Mouse (Mus musculus) lung, adult 2 months (tissue): ENCODE results near the gene Rnf126. TPM values are rescaled to one million over a fixed set of nuclear protein-coding genes. Genes with fewer than 3 reads are reported as not detected.

Source experiments
- DNase-seq: peaks from one replicate; pipeline ENCODE4 v3.0.0; 2022
- H3K4me1 ChIP-seq: fragments of 200-500 bp; 2 replicates; pipeline ENCODE4 v1.6.1; 2011; ENCODE audit warnings: low read length; ENCODE audit not compliant: control insufficient read depth, insufficient read depth
- H3K4me3 ChIP-seq: fragments of 200-500 bp; replicated peaks from 2 replicates; pipeline ENCODE3; 2011; ENCODE audit warnings: low read depth, mild to moderate bottlenecking, control low read depth, low read length; ENCODE audit errors: extremely low read depth
- CTCF ChIP-seq: fragments of 200-500 bp; IDR thresholded peaks from 2 replicates; pipeline ENCODE4 v1.5.1; 2011; ENCODE audit warnings: mild to moderate bottlenecking, low read length, control low read depth; ENCODE audit not compliant: insufficient read depth
- POLR2A ChIP-seq: fragments of 200-500 bp; IDR thresholded peaks from 2 replicates; pipeline ENCODE4 v1.6.1; 2011; ENCODE audit warnings: low read depth, mild to moderate bottlenecking, control low read depth, low read length, borderline replicate concordance; ENCODE audit errors: extremely low read depth
- WGBS: fragments of 180-500 bp; shearing (Covaris S2); methylation state at CpG from one replicate; pipeline ENCODE4 v1.1.7; 2018; 5-methylcytosine and 5-hydroxymethylcytosine counted together
- polyA plus RNA-seq: library from polyadenylated mRNA; depleted of rRNA; stranded (reverse); fragments of >200 nt; gene quantifications from 2 replicates; pipeline ENCODE4 v1.2.3, GENCODE M21; 2012; rRNA removed

Rnf126 gene
- 103 and 134 TPM in 2 replicates for polyA plus RNA-seq

GRCm38 (mm10) chr10:79766508-79767325, at the start of gene Rnf126:
Rnf126 (minus strand) TSS chr10:79766952.
- peak within 1 kb of the TSS; percentile 94 for H3K4me3 ChIP-seq
- peaks cover 8% of the 10 kb centered on the region for H3K4me1 ChIP-seq
- DNase-seq = peak; percentile 100
- TF ChIP-seq POLR2A (peak; percentile 73; the same call in 1 of the 2 replicates), CTCF (no peak)
- under 1% methylated on average over 97 of the region's 101 CpGs for WGBS

GRCm38 (mm10) chr10:79815671-79816494, 49.1 kb upstream of the Rnf126 start:
- no peak overlapping the region for H3K4me3 ChIP-seq
- no peak for DNase-seq
- H3K4me1 ChIP-seq = no peaks in the 10 kb centered on the region
- WGBS = 86% methylated on average over 12 of the region's 12 CpGs
- TF ChIP-seq POLR2A = no peak
- no peak for TF ChIP-seq CTCF

DNA sequence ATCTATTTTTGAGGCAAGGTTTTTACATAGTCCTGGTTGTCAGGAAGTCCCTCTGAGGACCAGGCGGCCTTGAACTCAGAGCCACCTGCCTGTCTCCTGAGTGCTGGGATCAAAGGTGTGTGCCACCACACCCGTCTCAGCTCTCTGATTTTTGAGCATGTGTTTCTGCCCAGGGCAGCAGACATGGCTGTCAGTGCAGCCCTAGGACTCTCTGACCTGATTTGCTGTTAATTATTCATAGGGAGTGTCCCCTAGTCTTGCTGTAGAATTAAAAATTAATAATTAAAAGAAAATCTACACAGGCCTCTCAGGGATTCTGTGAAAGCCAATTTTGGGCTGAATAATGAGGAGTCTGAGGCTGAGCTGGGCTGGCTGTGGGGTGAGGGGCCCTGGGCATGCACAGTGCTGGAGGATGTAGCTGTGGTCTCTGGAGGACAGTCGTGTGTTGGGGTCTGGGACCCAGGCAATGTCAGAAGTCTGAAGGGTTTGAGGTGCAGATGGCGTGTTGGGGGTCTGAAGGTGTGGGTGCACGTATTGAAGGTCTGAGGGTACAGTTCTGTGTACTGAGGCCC, 47.6 kb upstream of the Rnf126 start:
- TF ChIP-seq CTCF (no peak), POLR2A (no peak)
- Histone ChIP-seq H3K4me1 (no peaks in the 10 kb centered on the region), H3K4me3 (no peak overlapping the region)
- no peak for DNase-seq
- 94% methylated on average over 5 of the region's 5 CpGs for WGBS

DNA sequence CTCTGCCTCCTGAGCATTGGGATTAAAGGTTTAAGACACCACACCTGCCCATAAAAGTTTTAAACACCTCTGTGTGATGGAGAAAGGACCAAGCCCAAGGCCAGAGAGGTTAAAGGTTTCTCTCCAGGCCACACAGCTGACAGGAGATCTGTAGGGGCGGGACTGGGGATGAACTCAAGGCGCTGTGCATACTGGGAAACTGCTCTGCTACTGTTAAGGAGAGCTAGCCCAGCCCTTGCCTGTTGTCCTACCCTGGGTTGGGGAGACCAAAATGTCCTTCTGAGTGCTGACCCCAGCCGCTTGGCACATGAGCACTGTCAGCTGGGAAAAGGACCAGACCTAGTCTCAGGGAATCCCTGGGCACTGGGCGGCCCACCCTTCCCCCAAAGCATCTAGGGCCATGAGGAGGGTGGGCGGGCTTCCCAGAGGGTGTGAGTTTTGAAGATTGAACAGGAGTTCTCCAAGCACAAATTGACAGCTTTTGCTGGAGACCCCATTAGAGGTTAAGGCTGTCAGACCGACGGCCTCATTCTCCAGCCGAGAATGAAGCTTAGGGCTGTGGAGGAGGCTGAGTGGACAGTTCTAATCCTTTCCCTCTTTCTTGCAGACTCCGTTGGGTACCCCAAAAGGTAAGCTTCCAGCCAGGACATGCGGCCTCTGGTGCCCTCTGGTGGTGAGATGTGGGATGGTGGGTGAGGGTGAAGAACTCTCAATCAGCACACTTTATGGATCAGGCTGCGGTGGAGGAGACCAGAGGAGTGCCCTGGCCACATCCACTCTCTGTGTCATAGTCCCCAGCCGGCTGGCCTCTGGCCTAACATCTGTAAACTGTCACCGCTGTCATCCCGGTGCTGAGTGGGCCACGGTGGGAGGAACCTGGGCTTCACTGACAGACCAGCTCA, 45.2 kb upstream of the Rnf126 start:
- no peak for TF ChIP-seq POLR2A
- TF ChIP-seq CTCF = peak; percentile 96
- WGBS = 32% methylated on average over 15 of the region's 15 CpGs
- no peak overlapping the region for H3K4me3 ChIP-seq
- 0 out of 2 replicates have a peak, but pooled peaks cover 5% of the 10 kb centered on the region for H3K4me1 ChIP-seq
- peak; percentile 89 for DNase-seq

DNA sequence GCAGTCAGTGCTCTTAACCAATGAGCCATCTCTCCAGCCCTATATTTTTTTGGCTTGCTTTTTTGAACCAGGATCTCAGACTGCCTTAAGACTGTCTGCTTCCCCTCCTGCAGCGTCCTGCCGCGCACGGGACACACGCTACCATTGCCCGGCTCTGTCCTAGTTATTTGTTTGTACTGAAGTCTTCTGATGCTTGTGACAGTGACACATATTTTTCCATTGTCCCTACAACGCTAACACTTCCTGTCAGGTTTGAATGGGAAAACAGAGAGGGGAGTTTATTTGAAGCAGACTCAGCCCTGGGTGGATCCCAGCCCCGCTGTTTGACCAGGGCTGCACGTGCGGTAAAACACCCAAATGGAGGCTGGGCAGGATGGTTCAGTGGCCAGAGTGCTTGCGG, 42.0 kb upstream of the Rnf126 start:
- Histone ChIP-seq H3K4me1 (0 out of 2 replicates have a peak, but pooled peaks cover 5% of the 10 kb centered on the region), H3K4me3 (no peak overlapping the region)
- 56% methylated on average over 11 of the region's 11 CpGs for WGBS
- DNase-seq = no peak
- TF ChIP-seq POLR2A (no peak), CTCF (no peak)

GRCm38 (mm10) chr10:79807826-79808225, 41.1 kb upstream of the Rnf126 start:
- TF ChIP-seq POLR2A (no peak), CTCF (no peak)
- 50% methylated on average over 11 of the region's 11 CpGs for WGBS
- DNase-seq = no peak
- H3K4me3 ChIP-seq = no peak overlapping the region
- peaks cover 6% of the 10 kb centered on the region; the same call in 1 of the 2 replicates for H3K4me1 ChIP-seq

GRCm38 (mm10) chr10:79806972-79807371, 40.2 kb upstream of the Rnf126 start:
- 79% methylated on average over 10 of the region's 10 CpGs for WGBS
- TF ChIP-seq CTCF (no peak), POLR2A (no peak)
- DNase-seq = no peak
- H3K4me3 ChIP-seq = no peak overlapping the region
- peaks cover 11% of the 10 kb centered on the region for H3K4me1 ChIP-seq

DNA sequence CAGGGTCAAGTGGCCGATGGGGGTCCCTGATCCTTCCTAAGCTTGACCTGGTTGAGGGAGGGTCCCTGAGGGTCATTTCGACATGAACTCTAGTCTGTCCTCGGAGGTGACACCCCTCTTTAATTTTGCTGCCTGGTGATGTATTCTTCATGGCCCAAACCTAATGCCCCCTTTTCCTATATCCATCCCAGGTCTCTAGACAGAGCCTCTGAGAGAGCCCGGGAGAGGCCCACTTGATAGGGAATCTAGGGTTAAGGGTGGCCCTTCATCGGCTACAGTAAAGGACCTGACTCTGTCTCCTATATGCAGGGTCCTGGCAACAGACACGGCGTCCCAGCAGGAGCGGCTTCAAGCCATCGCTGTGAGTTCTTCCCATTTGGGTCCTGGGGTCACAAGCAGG, 39.6 kb upstream of the Rnf126 start:
- Histone ChIP-seq H3K4me3 (no peak overlapping the region), H3K4me1 (peaks cover 11% of the 10 kb centered on the region)
- no peak for DNase-seq
- WGBS = 89% methylated on average over 9 of the region's 9 CpGs
- TF ChIP-seq POLR2A (no peak), CTCF (no peak)

GRCm38 (mm10) chr10:79805636-79806035, 38.9 kb upstream of the Rnf126 start:
- Histone ChIP-seq H3K4me1 (peaks cover 11% of the 10 kb centered on the region), H3K4me3 (no peak overlapping the region)
- DNase-seq = no peak
- WGBS = 48% methylated on average over 11 of the region's 11 CpGs
- TF ChIP-seq CTCF (no peak), POLR2A (no peak)
